Mouse (Mus musculus) intestine, embryonic 15.5 days (tissue): ENCODE data around the gene Alox12b. TPM values are rescaled to one million over a fixed set of nuclear protein-coding genes. Genes with fewer than 3 reads are reported as not detected.

Experiments used
- ATAC-seq: fragments of 200-750 bp; cut with Nextera tagmentation; 2 replicates; pipeline ENCODE4 v1.8.0; 2017; ENCODE audit warnings: moderate TSS enrichment, moderate library complexity
- H3K27ac ChIP-seq: fragments of 300-500 bp; sonication (generic); 2 replicates; pipeline ENCODE4 v1.5.1; 2015; ENCODE audit warnings: mild to moderate bottlenecking, inconsistent platforms
- H3K27me3 ChIP-seq: fragments of 300-500 bp; sonication (generic); replicated peaks from 2 replicates; pipeline ENCODE4 v1.6.1; 2015; ENCODE audit warnings: inconsistent platforms
- H3K36me3 ChIP-seq: fragments of 300-500 bp; sonication (generic); 2 replicates; pipeline ENCODE4 v1.6.1; 2015; ENCODE audit warnings: inconsistent platforms
- H3K4me1 ChIP-seq: fragments of 300-500 bp; sonication (generic); replicated peaks from 2 replicates; pipeline ENCODE4 v1.6.1; 2015; ENCODE audit warnings: inconsistent platforms
- H3K4me2 ChIP-seq: fragments of 300-500 bp; sonication (generic); replicated peaks from 2 replicates; pipeline ENCODE4 v1.6.1; 2015; ENCODE audit warnings: mild to moderate bottlenecking, inconsistent platforms
- H3K4me3 ChIP-seq: fragments of 300-500 bp; sonication (generic); replicated peaks from 2 replicates; pipeline ENCODE4 v1.5.1; 2015; ENCODE audit warnings: inconsistent platforms
- H3K9ac ChIP-seq: fragments of 300-500 bp; sonication (generic); 2 replicates; pipeline ENCODE4 v1.6.1; 2015; ENCODE audit warnings: inconsistent platforms
- H3K9me3 ChIP-seq: fragments of 300-500 bp; sonication (generic); 2 replicates; pipeline ENCODE4 v1.6.1; 2016; ENCODE audit warnings: inconsistent platforms
- WGBS: fragments of 180-500 bp; shearing (Covaris S2); methylation state at CpG from one replicate; pipeline ENCODE4 v1.1.7; 2015; 5-methylcytosine and 5-hydroxymethylcytosine counted together
- polyA plus RNA-seq: library from polyadenylated mRNA; unstranded; fragments of >200 nt; fragmentation: Nextera tagmentation; extraction: Ambion mirVana; gene quantifications from 2 replicates; pipeline ENCODE4 v1.2.1, GENCODE M21; 2015

The Alox12b gene
- polyA plus RNA-seq, 1 experiment from 2014 or later, result 0.35 TPM

DNA sequence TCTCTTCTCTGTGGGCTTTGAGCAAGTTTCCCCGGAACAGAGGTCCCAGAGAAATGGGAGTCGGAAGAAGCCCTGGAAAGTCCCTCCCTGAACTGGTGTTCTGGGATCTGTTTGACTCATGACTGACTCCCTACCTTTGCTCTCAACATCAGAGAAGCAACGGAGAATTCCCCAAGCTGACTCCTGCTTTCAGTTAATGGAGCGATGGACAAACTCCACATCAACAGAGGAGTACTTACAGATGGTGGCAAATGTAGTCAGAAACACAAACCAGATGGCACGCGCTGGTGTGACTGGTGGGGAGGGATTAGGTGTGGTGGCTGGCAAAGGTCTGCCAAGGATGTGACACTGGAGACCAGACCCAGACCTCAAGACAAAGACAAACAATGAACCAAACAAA lies 5.8 kb upstream of the Alox12b start:
- H3K9me3 ChIP-seq, result no peaks in the 10 kb centered on the region
- H3K4me1 ChIP-seq, result peaks cover 6% of the 10 kb centered on the region
- WGBS, result 47% methylated on average over 6 of the region's 6 CpGs
- no peaks in the 10 kb centered on the region for H3K36me3 ChIP-seq
- peaks cover 3% of the 10 kb centered on the region for H3K27me3 ChIP-seq
- H3K4me2 ChIP-seq, result peak overlapping the region; percentile 50
- H3K4me3 ChIP-seq, result peak overlapping the region; percentile 20; the same call in 1 of the 2 replicates
- peak overlapping the region; percentile 15; the same call in 1 of the 2 replicates for H3K9ac ChIP-seq
- H3K27ac ChIP-seq, result no peak overlapping the region
- no peak for ATAC-seq

DNA sequence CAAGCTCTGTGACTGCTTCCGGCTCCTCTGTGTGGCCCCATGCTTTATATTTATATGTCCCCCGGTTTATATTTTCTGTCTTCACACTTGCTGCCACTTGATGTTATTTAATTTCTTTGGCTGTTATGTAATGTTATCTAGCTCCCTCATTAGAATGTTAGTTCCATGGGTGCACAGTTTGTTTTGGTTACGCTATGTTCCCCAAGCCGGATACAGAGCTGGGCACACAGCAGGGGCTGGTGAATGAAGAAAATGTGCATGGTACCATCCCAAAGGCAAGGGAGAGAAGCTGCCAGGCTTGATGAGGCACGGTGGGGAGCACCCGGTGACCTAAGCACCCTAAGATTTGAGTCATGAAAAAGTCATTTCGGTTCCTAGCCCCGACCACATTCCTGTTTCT lies 3.0 kb upstream of the Alox12b start:
- Histone ChIP-seq H3K9ac (no peak overlapping the region), H3K27ac (no peak overlapping the region), H3K4me1 (peaks cover 11% of the 10 kb centered on the region), H3K27me3 (peaks cover 30% of the 10 kb centered on the region), H3K9me3 (no peaks in the 10 kb centered on the region), H3K4me3 (no peak overlapping the region), H3K36me3 (no peaks in the 10 kb centered on the region), H3K4me2 (no peak overlapping the region)
- 77% methylated on average over 8 of the region's 8 CpGs for WGBS
- ATAC-seq, result no peak

DNA sequence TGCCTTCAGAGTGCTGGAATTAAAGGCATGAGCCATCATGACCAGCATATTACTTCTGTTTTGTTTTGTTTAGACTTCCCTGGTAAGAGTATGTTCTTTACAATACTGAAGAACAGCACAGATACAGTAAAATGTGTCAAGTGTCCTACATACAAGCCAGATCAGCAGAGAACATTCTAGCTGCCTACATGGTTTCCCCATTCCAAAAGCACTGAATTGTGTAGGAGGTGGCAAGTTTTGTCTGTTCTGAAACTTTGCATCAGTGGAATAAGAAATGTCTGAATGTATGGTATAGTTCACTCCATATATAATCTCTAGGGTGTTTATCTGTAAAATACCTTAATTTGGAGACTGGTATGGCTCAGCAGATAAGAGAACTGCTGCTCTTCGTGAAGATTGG lies 1.4 kb upstream of the Alox12b start:
- H3K27ac ChIP-seq, result no peak overlapping the region
- H3K27me3 ChIP-seq, result peaks cover 32% of the 10 kb centered on the region
- ATAC-seq, result no peak
- WGBS, result 47% methylated on average over 1 of the region's 1 CpGs
- H3K4me2 ChIP-seq, result no peak overlapping the region
- H3K36me3 ChIP-seq, result no peaks in the 10 kb centered on the region
- H3K9me3 ChIP-seq, result no peaks in the 10 kb centered on the region
- no peak overlapping the region for H3K9ac ChIP-seq
- peaks cover 11% of the 10 kb centered on the region for H3K4me1 ChIP-seq
- no peak overlapping the region for H3K4me3 ChIP-seq

DNA sequence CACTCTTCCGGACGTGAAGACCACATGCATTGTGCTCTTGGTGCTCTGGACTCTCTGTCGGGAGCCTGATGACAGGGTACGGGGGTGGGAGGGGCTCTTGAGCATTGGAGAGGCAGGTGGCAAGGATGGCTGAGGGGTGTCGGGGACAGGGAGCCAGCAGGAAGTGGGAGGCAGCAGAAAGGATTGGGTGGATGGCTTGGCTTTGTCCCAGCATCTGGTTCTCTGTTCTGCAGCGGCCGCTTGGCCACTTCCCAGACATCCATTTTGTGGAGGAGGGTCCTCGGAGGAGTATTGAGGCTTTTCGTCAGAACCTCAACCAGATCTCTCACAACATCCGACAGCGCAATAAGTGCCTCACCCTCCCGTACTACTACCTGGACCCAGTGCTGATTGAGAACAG lies 12.5 kb downstream of the Alox12b start:
- H3K27ac ChIP-seq, result no peak overlapping the region
- H3K4me3 ChIP-seq, result no peak overlapping the region
- no peak overlapping the region for H3K9ac ChIP-seq
- H3K9me3 ChIP-seq, result no peaks in the 10 kb centered on the region
- no peak for ATAC-seq
- WGBS, result 77% methylated on average over 12 of the region's 12 CpGs
- H3K4me1 ChIP-seq, result no peaks in the 10 kb centered on the region
- H3K4me2 ChIP-seq, result no peak overlapping the region
- H3K36me3 ChIP-seq, result no peaks in the 10 kb centered on the region
- no peaks in the 10 kb centered on the region for H3K27me3 ChIP-seq

DNA sequence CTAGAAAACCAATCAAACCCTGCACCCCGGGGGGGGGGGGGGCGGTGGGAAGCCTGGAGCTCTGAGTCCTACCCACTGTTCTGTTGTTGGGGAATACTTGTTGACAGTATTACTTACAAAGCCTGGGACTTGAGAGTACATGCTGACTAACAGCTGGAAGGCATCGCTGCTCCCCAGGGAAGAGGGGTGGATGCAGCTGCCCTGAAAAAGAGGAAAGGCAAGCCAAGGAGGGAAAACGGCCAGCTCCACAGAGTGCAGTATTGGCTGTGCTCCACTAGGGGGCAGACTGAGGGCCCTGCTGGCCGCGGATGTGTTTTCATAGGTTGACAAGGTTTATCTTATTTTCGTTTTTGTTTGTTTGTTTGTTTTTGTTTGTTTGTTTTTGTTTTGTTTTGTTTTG lies 14.8 kb downstream of the Alox12b start:
- Histone ChIP-seq H3K4me2 (no peak overlapping the region), H3K27ac (no peak overlapping the region), H3K9me3 (no peaks in the 10 kb centered on the region), H3K4me3 (no peak overlapping the region), H3K4me1 (no peaks in the 10 kb centered on the region), H3K36me3 (no peaks in the 10 kb centered on the region), H3K9ac (no peak overlapping the region), H3K27me3 (no peaks in the 10 kb centered on the region)
- no peak for ATAC-seq
- 30% methylated on average over 7 of the region's 7 CpGs for WGBS

DNA sequence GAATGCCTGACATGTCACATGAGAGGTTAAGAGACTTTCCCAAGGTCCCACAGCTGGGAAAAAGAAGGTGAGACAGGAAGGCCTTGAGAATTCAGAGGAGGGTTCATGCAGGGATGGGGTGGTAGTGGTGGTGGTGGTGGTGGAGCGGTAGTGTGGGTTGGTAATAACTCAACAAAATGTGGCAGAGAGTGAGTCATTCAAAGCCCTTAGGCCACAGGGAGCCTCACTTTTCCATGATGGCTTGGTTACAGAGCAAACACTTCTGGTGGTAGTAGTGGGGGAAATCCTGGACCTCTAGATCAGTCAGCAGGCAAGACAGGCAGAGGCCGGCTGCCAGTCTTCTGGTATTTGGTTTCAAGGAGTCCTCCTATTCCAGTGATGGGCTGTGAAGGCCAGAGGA lies 15.8 kb downstream of the Alox12b start:
- H3K4me1 ChIP-seq, result no peaks in the 10 kb centered on the region
- ATAC-seq, result no peak
- H3K36me3 ChIP-seq, result no peaks in the 10 kb centered on the region
- H3K9me3 ChIP-seq, result no peaks in the 10 kb centered on the region
- H3K4me2 ChIP-seq, result no peak overlapping the region
- WGBS, result 75% methylated on average over 2 of the region's 2 CpGs
- H3K27ac ChIP-seq, result no peak overlapping the region
- no peaks in the 10 kb centered on the region for H3K27me3 ChIP-seq
- H3K4me3 ChIP-seq, result no peak overlapping the region
- no peak overlapping the region for H3K9ac ChIP-seq

DNA sequence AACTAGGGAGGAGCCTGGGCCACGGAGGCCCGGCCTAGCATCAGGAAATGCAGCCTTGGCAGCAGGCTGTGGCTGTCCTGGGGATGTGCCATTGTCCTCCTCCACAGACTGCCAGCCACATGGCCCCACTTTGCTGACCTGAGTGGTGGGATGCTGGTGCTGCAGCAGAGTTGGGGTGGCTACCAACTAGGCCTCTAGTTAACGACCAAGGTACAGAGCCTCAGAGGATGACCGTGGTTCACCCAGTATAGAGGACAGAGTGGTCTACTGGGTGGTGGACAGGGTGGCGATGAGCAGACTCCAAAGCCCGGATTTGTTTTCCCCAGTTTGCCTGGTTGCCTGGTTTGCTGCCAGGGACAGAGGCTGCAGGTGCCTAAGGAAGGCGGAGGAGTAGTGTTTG lies 17.9 kb downstream of the Alox12b start:
- no peak for ATAC-seq
- Histone ChIP-seq H3K27ac (no peak overlapping the region), H3K9me3 (no peaks in the 10 kb centered on the region), H3K4me2 (no peak overlapping the region), H3K36me3 (no peaks in the 10 kb centered on the region), H3K4me1 (no peaks in the 10 kb centered on the region), H3K27me3 (no peaks in the 10 kb centered on the region), H3K9ac (no peak overlapping the region), H3K4me3 (no peak overlapping the region)
- 82% methylated on average over 7 of the region's 7 CpGs for WGBS

DNA sequence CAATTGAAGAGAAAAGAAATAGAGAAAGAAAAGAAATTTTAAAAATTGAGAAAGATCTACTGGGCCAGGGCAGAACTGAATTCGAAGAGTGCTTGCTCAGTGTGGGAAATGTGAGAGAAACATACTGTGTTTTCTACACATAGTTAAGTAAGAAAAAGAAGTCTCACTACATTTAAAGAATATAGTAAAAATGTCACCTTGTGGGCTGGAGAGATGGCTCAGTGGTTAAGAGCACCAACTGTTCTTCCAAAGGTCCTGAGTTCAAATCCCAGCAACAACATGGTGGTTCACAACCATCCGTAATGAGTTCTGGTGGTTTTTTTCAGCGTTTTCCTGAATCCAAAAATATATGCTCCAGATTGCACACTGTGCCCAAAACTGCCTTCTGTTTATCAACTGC lies 21.7 kb downstream of the Alox12b start:
- no peak overlapping the region for H3K4me2 ChIP-seq
- H3K4me1 ChIP-seq, result no peaks in the 10 kb centered on the region
- H3K27me3 ChIP-seq, result no peaks in the 10 kb centered on the region
- 79% methylated on average over 3 of the region's 3 CpGs for WGBS
- ATAC-seq, result no peak
- H3K9me3 ChIP-seq, result no peaks in the 10 kb centered on the region
- no peaks in the 10 kb centered on the region for H3K36me3 ChIP-seq
- no peak overlapping the region for H3K9ac ChIP-seq
- H3K4me3 ChIP-seq, result no peak overlapping the region
- H3K27ac ChIP-seq, result no peak overlapping the region

DNA sequence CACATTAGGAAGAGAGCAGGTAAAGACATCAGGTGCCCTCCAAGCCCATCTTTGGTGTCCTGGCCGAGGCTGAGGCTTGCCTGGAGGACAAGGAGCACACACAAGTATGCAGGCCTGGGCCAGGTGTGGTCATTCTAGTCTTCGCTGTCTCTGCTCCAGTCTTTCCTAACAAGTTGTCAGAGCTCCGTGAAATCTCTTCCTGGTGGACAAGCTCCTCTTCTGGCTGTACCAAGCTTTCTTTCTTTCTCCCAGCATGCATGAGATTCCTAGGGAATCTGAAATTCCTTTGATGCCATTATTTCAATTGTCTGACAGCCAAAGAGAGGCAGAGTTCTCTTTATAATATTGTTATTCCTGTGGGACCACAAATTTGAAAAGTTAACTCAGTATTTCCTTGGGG lies 22.7 kb downstream of the Alox12b start:
- Histone ChIP-seq H3K4me3 (no peak overlapping the region), H3K27ac (no peak overlapping the region), H3K27me3 (no peaks in the 10 kb centered on the region), H3K36me3 (no peaks in the 10 kb centered on the region), H3K4me2 (no peak overlapping the region), H3K9me3 (no peaks in the 10 kb centered on the region), H3K9ac (no peak overlapping the region), H3K4me1 (no peaks in the 10 kb centered on the region)
- 42% methylated on average over 3 of the region's 3 CpGs for WGBS
- ATAC-seq, result no peak

DNA sequence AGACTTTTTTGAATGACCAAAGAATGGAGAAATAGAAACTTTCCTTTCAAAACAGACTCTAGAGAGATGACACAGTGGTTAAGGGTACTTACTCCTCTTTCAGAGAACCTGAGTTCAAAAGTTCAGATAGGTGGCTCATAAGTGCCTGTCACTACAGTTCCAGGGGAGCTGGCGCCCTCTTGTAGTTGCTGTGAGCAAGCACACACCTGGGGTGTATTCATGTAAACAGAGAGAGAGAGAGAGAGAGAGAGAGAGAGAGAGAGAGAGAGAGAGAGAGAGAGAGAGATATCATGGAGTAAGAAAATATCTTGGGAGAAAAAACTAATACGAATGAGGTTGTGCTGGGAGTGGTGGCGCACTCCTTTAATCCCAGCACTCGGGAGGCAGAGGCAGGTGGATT lies 23.3 kb downstream of the Alox12b start:
- no peak overlapping the region for H3K9ac ChIP-seq
- H3K27me3 ChIP-seq, result no peaks in the 10 kb centered on the region
- no peak overlapping the region for H3K27ac ChIP-seq
- H3K4me2 ChIP-seq, result no peak overlapping the region
- ATAC-seq, result no peak
- H3K4me1 ChIP-seq, result no peaks in the 10 kb centered on the region
- H3K36me3 ChIP-seq, result no peaks in the 10 kb centered on the region
- H3K4me3 ChIP-seq, result no peak overlapping the region
- WGBS, result 81% methylated on average over 4 of the region's 4 CpGs
- H3K9me3 ChIP-seq, result no peaks in the 10 kb centered on the region

DNA sequence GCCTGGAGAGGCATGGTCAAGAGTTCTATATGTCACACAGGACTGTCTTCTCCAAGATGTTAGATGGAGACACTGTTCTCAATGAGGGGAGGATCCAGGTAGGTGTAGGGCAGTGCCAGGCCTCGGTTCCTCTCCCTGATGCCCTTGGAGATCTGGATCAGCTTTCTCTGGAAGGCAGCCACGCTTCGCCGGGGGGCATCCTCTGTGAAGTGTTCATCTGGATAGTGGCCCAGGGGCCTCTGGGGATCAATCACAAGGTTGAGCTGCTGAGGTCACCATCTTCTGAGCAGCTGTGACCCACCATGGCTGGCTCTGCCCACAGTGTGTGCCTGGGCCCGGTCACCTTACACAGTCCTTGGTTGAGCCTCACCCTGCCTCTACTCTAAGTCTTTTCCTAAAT lies 28.2 kb downstream of the Alox12b start:
- Histone ChIP-seq H3K4me1 (no peaks in the 10 kb centered on the region), H3K4me2 (no peak overlapping the region), H3K9me3 (no peaks in the 10 kb centered on the region), H3K36me3 (no peaks in the 10 kb centered on the region), H3K27me3 (no peaks in the 10 kb centered on the region), H3K9ac (no peak overlapping the region), H3K4me3 (no peak overlapping the region), H3K27ac (no peak overlapping the region)
- no peak for ATAC-seq
- WGBS, result 88% methylated on average over 5 of the region's 5 CpGs

DNA sequence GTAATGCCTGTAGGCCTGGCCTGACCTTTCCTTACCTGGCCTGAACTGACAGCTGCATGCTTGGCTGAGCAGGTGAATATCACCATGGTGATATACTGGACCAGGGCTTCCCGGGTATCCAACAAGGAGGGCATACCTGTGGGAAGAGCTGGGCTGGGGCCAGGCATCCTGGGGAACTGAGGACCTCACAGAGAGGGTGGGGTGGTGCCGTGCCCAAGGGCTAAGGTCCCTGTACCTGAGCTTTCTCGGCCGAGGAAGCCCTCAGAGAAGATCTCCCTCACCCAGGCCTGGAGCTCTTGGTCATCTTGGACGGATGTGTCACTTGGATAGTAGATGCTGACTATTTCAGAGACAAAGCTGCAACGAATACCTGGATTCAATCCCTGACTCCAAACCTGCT lies 29.1 kb downstream of the Alox12b start:
- no peak overlapping the region for H3K27ac ChIP-seq
- H3K4me3 ChIP-seq, result no peak overlapping the region
- no peak for ATAC-seq
- WGBS, result 82% methylated on average over 6 of the region's 6 CpGs
- no peaks in the 10 kb centered on the region for H3K4me1 ChIP-seq
- H3K9me3 ChIP-seq, result no peaks in the 10 kb centered on the region
- no peaks in the 10 kb centered on the region for H3K36me3 ChIP-seq
- no peaks in the 10 kb centered on the region for H3K27me3 ChIP-seq
- no peak overlapping the region for H3K9ac ChIP-seq
- no peak overlapping the region for H3K4me2 ChIP-seq

DNA sequence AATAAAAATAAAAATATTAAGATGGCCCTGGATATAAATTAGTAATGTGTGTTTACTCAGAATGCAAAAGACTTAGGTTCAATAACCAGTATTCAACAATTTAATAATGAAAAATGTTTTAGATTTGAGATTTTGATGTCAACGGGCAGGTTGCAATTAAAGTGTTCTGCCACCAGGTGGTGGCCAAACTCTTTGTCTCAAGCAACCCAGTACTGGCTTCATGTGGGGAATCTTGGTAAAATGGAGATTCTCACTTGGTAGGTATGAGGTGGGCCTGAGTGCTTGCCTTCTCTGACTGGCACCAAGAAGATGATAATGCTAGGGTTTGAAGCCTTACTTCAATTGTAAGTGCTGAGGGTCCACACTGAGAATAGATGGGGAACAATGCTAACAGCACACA lies 36.1 kb downstream of the Alox12b start:
- no peak overlapping the region for H3K4me2 ChIP-seq
- H3K27me3 ChIP-seq, result peaks cover 16% of the 10 kb centered on the region
- H3K36me3 ChIP-seq, result no peaks in the 10 kb centered on the region
- WGBS, result 3% methylated on average over 1 of the region's 1 CpGs
- H3K4me1 ChIP-seq, result 0 out of 2 replicates have a peak, but pooled peaks cover 4% of the 10 kb centered on the region
- no peak overlapping the region for H3K9ac ChIP-seq
- ATAC-seq, result no peak
- H3K9me3 ChIP-seq, result no peaks in the 10 kb centered on the region
- H3K4me3 ChIP-seq, result no peak overlapping the region
- no peak overlapping the region for H3K27ac ChIP-seq

DNA sequence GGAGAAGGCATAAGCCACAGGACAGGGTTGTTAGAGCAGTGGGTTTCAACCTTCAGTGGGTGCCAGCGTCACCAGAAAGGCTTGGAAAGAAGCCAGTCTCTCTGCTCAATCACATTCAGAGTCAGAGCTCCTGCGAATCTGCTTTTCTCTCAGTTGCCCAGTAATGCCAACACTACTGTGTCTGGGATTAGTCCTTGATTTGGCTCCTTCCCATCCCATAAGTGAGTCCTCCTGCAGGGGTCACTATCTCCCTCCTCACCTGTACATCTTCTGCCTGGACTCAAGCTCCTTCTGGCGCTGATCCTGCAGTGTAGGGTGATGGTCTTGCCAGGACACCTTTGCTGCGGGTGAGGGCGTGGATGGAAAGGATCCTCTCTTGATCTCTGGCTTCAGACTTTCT lies 40.0 kb downstream of the Alox12b start:
- no peaks in the 10 kb centered on the region for H3K9me3 ChIP-seq
- no peaks in the 10 kb centered on the region for H3K36me3 ChIP-seq
- H3K4me1 ChIP-seq, result 0 out of 2 replicates have a peak, but pooled peaks cover 4% of the 10 kb centered on the region
- peak overlapping the region; percentile 69 for H3K4me2 ChIP-seq
- H3K27me3 ChIP-seq, result peaks cover 16% of the 10 kb centered on the region
- 6% methylated on average over 5 of the region's 5 CpGs for WGBS
- no peak overlapping the region for H3K27ac ChIP-seq
- no peak for ATAC-seq
- H3K9ac ChIP-seq, result no peak overlapping the region
- peak overlapping the region; percentile 25; the same call in 1 of the 2 replicates for H3K4me3 ChIP-seq
